Mouse (Mus musculus) 416B (cell line): Measurements from ENCODE around the gene Gm1113.

Experiments used
- DNase-seq: peaks from one replicate; pipeline ENCODE4 v3.0.0; 2011; ENCODE audit warnings: low read depth

Gm1113 gene

GRCm38 (mm10) chr9:35518169-35518568 is at the start of gene Gm1113:
Gene Gm1113, minus strand, starts transcription at chr9:35518269.
- DNase-seq: no peak

GRCm38 (mm10) chr9:35564536-35565240 is 46.6 kb upstream of the Gm1113 start:
- no peak for DNase-seq

GRCm38 (mm10) chr9:35561583-35561982 is 43.5 kb upstream of the Gm1113 start:
- no peak for DNase-seq

- DNase-seq: no peak
Measured at GRCm38 (mm10) chr9:35561076-35561475, 43.0 kb upstream of the Gm1113 start.

GRCm38 (mm10) chr9:35559009-35559890 is 41.2 kb upstream of the Gm1113 start:
- peak; percentile 89 for DNase-seq

- DNase-seq: no peak
Measured at GRCm38 (mm10) chr9:35558257-35559008, 40.4 kb upstream of the Gm1113 start, which contains the start of the genes Ddx25 and Pus3. Gene Ddx25, minus strand, starts transcription at chr9:35558528. Gene Pus3, plus strand, starts transcription at chr9:35558595.

GRCm38 (mm10) chr9:35556494-35557102 is 38.5 kb upstream of the Gm1113 start:
- DNase-seq: no peak

GRCm38 (mm10) chr9:35548455-35548854 is 30.4 kb upstream of the Gm1113 start:
- no peak for DNase-seq

GRCm38 (mm10) chr9:35546745-35547144 is 28.7 kb upstream of the Gm1113 start:
- DNase-seq: peak; percentile 69

GRCm38 (mm10) chr9:35545704-35546103 is 27.6 kb upstream of the Gm1113 start:
- no peak for DNase-seq

GRCm38 (mm10) chr9:35544666-35545065 is 26.6 kb upstream of the Gm1113 start:
- DNase-seq: no peak

GRCm38 (mm10) chr9:35543099-35543860 is 25.2 kb upstream of the Gm1113 start:
- no peak for DNase-seq

- no peak for DNase-seq
Measured at GRCm38 (mm10) chr9:35541941-35542340, 23.9 kb upstream of the Gm1113 start.

- peak; percentile 79 for DNase-seq
Measured at GRCm38 (mm10) chr9:35541488-35541887, 23.4 kb upstream of the Gm1113 start.

- DNase-seq: no peak
Measured at GRCm38 (mm10) chr9:35541024-35541423, 23.0 kb upstream of the Gm1113 start.

- no peak for DNase-seq
Measured at GRCm38 (mm10) chr9:35539001-35539750, 21.1 kb upstream of the Gm1113 start.

- DNase-seq: no peak
Measured at GRCm38 (mm10) chr9:35535876-35536275, 17.8 kb upstream of the Gm1113 start.

GRCm38 (mm10) chr9:35535110-35535509 is 17.0 kb upstream of the Gm1113 start:
- DNase-seq: peak; percentile 57

- no peak for DNase-seq
Measured at GRCm38 (mm10) chr9:35533266-35533665, 15.2 kb upstream of the Gm1113 start.

- no peak for DNase-seq
Measured at GRCm38 (mm10) chr9:35529796-35530195, 11.7 kb upstream of the Gm1113 start.
